Mouse (Mus musculus) spleen, embryonic (tissue): ENCODE results near the gene Rhob.
"Not testable (repeated sequence)": the region's sequence is repeated elsewhere in the genome, so short reads cannot be mapped to it uniquely, and the experiment has no call there.

Experiments used
- CTCF ChIA-PET: fragments of 350-600 bp; sonication (Branson Sonifier 250); formaldehyde crosslinking; loops from one replicate; lab custom pipeline; 2022; lab: Charles Lee

Gene Rhob

DNA sequence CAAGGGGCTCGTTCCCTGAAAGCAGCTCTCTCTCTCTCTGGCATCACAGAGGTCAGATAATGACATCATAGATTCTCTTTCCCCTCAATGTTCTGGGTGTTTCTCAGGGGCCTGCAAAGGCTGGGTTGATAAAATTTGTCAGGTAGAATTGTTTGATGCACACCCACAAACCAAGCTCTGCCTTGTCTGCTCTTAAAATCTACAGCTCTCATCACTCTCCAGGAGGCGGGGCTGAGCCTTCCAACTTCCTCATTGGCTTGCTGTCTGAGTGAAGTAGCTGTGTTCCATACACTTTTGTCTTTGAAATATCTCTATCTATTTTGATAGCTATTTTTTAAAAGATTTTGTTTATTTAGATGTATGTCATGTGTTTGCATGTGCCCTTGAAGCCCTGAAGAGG, 17.6 kb downstream of the Rhob start:
- CTCF ChIA-PET: interaction anchor here (0.7 kb wide), 1 partner anchor 71 kb away, joined by 3 read pairs; no protein-coding TSS in a partner anchor

- CTCF ChIA-PET: interaction anchor here (0.6 kb wide), 1 partner anchor 60 kb away, joined by 4 read pairs; no protein-coding TSS in a partner anchor
Measured at GRCm38 (mm10) chr12:8474836-8475387, 24.9 kb downstream of the Rhob start.

DNA sequence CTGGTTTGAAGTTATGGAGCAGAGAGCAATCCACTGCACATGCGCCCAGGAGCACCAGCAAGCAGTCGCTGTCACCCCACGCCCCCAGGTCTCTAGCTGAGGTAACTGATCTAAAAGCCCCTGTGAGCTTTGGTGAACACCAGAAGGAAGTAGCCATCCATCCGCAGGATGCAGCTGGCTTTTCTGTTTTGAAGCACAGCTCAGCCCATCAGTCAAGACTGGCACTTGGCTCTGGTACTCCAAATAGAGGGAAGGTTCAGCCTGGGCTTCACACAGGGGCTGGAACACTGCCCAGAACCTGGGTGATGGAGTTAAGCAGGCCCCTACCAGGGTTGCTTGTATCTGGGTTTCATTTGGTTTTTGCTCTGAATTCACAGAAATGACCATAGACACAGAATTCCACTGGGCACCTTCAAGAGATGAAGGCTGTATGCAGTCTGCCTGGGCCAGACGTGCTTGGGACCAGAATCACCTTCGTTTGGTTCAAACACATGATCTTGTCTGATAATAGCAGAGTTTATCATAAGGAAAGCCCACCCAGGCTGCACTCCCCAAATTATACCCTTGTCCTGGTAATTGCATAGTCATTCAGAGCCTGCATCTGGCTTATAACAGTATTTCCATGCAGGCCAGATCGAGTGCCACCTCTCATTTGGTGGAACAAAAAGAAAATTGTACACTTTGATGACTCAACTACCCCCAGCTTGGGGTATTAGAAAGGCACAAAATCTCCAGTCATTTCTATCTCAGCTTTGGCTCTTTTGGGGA, 27.0 kb downstream of the Rhob start:
- CTCF ChIA-PET: no interaction called here

DNA sequence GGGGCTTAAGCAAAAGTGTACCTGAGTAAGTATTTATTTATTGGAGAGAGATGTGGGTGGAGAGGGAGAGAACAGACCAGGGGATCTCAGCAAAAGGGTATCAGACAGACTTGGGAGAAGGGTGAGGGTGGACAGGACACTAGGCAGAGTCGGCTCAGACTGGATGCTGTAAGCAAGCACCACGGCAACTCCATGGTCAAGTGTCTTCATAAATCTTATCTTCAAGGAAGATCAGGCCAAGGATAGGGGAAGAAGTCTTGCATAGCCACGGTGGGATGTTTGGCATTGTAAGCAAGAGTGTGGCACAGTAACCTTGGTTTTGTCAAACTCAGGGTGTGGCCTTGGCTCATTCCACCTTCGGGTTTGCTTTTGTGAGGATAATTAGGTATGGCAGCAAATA, 27.8 kb downstream of the Rhob start:
- CTCF ChIA-PET: no interaction called here

GRCm38 (mm10) chr12:8470962-8471361, 28.8 kb downstream of the Rhob start:
- CTCF ChIA-PET: no interaction called here

GRCm38 (mm10) chr12:8469742-8470494, 29.9 kb downstream of the Rhob start:
- CTCF ChIA-PET: interaction anchor here (0.6 kb wide), 1 partner anchor 304 kb away, joined by 4 read pairs; no protein-coding TSS in a partner anchor

DNA sequence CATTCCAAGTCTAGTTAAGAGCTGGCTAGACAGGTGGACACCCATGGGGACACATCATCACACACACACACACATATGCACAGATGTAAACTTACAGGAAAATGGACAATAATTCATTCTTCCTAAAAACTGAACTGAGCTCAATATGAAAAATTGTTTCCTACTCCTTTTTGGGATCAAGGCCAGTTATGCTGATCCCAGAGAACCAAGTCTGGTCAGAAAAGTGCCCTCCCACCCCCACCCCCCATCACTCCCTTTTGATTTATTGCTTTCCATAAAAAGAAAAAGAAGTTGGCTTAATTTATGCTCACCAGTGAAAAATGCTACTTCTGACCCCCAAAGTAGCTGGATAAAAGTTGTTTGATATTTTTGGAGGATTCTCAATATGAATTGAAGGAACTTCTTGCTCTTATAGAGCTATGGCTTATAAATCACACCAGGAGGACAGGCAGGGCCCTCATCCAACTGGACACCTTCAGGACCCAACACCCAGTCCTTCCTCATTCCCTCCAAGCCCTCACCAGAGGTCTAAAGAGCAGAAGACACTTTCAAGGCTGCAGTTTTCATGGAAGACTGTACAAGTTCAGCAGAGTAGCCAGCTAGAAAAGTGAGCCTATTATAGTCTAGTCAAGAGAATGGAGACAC, 31.5 kb downstream of the Rhob start:
- CTCF ChIA-PET: no interaction called here

GRCm38 (mm10) chr12:8467029-8467924, 32.5 kb downstream of the Rhob start:
- CTCF ChIA-PET: no interaction called here

DNA sequence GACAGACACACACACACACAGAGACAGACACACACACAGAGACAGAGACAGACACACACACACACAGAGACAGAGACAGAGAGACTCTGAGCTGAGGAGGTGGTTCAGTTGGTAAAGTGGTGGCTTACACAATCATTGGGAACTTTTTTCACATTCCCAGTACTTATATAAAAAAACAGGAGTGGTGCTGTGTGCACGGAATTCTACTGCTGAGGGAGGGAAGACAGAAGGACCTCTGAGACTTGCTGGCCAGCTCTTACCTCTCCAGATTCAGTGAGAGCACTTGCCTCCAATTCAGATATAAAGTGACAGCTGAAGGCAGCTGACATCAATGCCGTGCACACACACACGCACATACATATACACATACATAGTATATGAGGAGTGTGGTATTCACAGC, 34.1 kb downstream of the Rhob start:
- CTCF ChIA-PET: no interaction called here

DNA sequence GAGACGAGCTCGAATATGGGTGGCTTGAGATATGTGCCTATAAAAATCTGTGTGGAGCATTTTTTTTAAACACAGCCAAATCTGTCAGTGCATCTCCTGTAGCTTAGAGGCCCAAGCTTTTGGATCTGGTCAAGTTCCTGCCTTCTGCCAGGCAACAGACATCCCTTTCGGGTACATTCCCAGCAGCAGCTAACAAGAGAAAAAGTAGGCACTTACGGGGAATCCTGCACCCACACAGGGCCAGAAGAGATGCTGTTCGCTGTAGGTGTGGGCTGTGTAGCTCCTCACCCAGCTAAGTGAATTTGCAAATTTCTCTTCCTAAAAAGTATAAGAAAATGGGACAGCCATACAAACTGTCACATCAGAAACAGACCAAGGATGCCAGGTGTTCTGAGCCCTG, 34.8 kb downstream of the Rhob start:
- CTCF ChIA-PET: no interaction called here

DNA sequence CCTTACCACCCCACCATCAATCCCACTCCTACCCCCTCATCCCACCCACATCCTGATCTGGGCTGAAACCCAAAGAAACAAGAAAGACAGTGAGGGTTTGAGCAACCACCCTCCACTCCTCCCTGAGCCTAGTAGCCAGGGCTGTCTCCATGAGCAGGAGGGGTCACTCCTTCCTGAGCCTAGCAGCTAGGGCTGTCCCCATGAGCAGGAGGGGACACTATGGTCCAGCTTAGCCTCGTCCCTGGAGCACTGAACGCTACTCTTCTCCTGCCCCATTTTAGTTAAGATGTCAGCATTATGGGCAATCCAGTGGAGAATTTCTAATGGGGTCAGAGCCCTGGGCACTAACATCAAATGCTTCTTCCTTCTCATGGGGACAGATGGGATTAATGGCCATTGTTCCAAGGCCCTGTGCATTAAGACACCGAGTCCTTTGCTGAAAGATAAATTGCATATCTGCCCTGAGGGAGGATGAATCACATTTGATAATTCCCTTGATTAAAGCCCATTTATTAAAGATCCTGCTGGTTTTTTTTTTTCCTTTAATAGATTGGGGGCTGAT, 36.1 kb downstream of the Rhob start:
- CTCF ChIA-PET: no interaction called here

GRCm38 (mm10) chr12:8462533-8462932, 37.3 kb downstream of the Rhob start:
- CTCF ChIA-PET: no interaction called here

DNA sequence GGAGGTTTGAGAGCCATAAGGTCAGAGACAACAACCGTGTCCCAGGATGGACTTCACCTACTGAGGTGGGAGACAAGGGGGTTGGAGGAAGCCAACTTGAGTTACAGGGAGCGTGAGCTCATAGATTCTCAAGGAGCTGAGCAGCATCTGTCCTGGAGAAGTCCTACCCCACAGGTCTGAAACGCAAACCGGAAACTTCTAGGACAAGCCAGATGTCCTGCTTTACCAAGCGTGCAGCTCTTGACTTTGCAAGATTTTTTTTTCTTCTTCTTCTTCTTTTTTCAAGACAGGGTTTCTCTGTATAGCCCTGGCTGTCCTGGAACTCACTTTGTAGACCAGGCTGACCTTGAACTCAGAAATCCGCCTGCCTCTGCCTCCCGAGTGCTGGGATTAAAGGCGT, 38.2 kb downstream of the Rhob start:
- CTCF ChIA-PET: not testable (repeated sequence)

- CTCF ChIA-PET: no interaction called here
Measured at GRCm38 (mm10) chr12:8458400-8458799, 41.4 kb downstream of the Rhob start.

- CTCF ChIA-PET: no interaction called here
Measured at GRCm38 (mm10) chr12:8457052-8457451, 42.8 kb downstream of the Rhob start.

DNA sequence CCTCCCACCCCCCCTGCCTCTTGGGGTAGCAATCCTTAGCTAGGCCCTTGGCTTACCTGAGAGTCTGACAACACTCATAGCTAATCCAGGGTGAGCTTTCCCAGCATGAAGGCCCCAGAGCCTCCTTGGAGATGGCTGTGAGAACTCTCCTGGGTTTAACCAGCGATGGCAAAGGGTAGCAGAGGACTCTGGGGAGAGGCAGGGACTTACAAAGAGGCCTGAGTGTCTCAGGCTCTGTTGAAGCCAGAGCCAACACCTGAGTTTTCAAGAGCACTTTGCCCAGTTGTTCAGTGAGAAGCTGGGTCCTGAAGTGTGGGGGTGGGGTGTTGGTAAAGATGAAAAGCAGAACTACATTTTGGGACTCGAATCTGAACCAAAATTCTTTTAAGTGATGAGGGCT, 44.8 kb downstream of the Rhob start:
- CTCF ChIA-PET: no interaction called here

DNA sequence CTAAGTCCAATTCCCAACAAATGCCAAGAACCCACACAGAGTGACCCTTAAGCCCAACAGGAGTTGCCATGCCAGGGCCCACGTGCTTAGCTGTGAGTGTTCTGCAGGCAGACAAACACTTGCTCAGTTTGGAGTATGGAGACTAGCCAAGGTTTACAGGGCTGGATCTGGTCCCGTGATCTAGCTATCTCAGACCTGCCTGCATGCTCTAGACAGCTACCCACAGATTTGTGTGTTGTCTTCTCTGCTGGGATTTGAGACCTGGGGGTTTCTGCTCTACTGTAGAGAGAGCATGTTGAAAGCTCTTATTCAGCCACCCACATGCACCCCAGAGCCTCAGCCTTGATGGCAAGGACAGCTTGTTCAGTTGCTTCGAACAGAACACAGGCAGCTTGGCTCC, 45.3 kb downstream of the Rhob start:
- CTCF ChIA-PET: no interaction called here

GRCm38 (mm10) chr12:8452766-8453621, 46.8 kb downstream of the Rhob start:
- CTCF ChIA-PET: no interaction called here

DNA sequence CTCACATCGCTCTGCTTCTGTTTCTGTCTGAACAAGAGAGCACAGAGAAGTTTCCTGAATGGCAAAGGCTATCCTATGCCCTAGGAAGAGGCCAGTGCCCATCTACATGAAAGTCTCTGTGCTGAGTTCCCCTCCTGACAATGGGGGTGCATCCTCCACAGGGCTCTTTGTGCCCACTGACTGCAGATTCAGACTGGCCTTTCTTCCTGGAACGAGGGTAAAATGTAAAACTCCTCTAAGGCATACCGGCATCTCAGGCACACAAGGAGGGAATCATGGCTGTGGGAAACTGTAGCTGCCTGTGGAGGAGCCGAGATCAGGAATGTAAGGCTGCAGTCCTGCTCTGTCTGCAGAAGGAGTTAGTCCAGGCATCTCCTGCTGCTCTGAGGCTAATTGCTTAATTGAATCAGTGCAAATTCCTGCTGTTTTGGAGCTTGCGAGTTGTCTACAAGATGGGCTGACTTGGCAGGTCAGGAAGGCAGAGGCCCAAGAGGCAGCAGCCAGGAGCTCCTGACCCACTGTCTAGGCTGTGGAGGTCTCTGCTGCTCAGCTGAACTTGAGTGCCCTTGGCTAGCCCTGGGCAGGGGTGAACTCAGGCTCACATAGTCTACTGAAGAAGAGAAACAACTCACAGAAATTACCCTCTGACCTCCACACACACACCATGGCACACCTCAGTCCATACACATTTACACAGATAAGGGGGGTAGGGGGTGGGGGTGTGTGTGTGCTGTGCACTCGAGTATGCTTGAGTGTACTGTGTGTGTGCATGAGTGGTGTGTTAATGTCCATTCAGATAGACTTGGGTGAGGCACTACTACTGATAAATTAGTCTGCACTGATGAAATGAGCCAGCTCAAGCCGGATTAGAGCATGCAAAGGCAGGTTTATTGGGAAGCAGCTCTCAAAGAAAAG, 48.0 kb downstream of the Rhob start:
- CTCF ChIA-PET: no interaction called here
